Mouse (Mus musculus) hindbrain, embryonic 11.5 days (tissue): ENCODE data around the gene Crkl. TPM values are rescaled to one million over a fixed set of nuclear protein-coding genes. Genes with fewer than 3 reads are reported as not detected.

Experiments
- ATAC-seq: fragments of 200-750 bp; cut with Nextera tagmentation; 2 replicates; pipeline ENCODE4 v1.8.0; 2017; ENCODE audit warnings: mild to moderate bottlenecking, moderate TSS enrichment, moderate library complexity; ENCODE audit not compliant: low FRiP score
- DNase-seq: peaks from one replicate; pipeline ENCODE4 v3.0.0-alpha.2; 2015; ENCODE audit warnings: low spot score
- H3K27ac ChIP-seq: fragments of 300-500 bp; sonication (generic); 2 replicates; pipeline ENCODE4 v1.5.1; 2014; ENCODE audit warnings: mild to moderate bottlenecking, low read depth, low read length
- H3K27me3 ChIP-seq: fragments of 300-500 bp; sonication (generic); 2 replicates; pipeline ENCODE4 v1.6.1; 2014; ENCODE audit warnings: mild to moderate bottlenecking, low read length, moderate library complexity, mixed read lengths; ENCODE audit not compliant: control insufficient read depth, insufficient read depth
- H3K36me3 ChIP-seq: fragments of 300-500 bp; sonication (generic); 2 replicates; pipeline ENCODE4 v1.6.1; 2014; ENCODE audit warnings: mild to moderate bottlenecking, low read length, moderate library complexity, mixed read lengths; ENCODE audit not compliant: control insufficient read depth, insufficient read depth
- H3K4me1 ChIP-seq: fragments of 300-500 bp; sonication (generic); replicated peaks from 2 replicates; pipeline ENCODE4 v1.6.1; 2014; ENCODE audit warnings: low read length, mixed read lengths; ENCODE audit not compliant: control insufficient read depth, insufficient read depth
- H3K4me2 ChIP-seq: fragments of 300-500 bp; sonication (generic); replicated peaks from 2 replicates; pipeline ENCODE4 v1.6.1; 2014; ENCODE audit warnings: mild to moderate bottlenecking, low read depth, low read length
- H3K4me3 ChIP-seq: fragments of 300-500 bp; sonication (generic); 2 replicates; pipeline ENCODE4 v1.5.1; 2014; ENCODE audit warnings: low read depth, low read length
- H3K9ac ChIP-seq: fragments of 300-500 bp; sonication (generic); 2 replicates; pipeline ENCODE4 v1.6.1; 2014; ENCODE audit warnings: low read depth, low read length
- H3K9me3 ChIP-seq: fragments of 300-500 bp; sonication (generic); 2 replicates; pipeline ENCODE4 v1.6.1; 2016; ENCODE audit warnings: low read length; ENCODE audit not compliant: control insufficient read depth
- WGBS: fragments of 180-500 bp; shearing (Covaris S2); extraction: QIAGEN DNeasy Blood & Tissue Kit; methylation state at CpG from one replicate; pipeline ENCODE4 v1.1.7; 2014; 5-methylcytosine and 5-hydroxymethylcytosine counted together
- polyA plus RNA-seq: library from polyadenylated mRNA; unstranded; fragments of >200 nt; fragmentation: Nextera tagmentation; extraction: Ambion mirVana; gene quantifications from 2 replicates; pipeline ENCODE4 v1.2.1, GENCODE M21; 2014

Crkl gene
- 79.1 and 87.5 TPM in 2 replicates for polyA plus RNA-seq

DNA sequence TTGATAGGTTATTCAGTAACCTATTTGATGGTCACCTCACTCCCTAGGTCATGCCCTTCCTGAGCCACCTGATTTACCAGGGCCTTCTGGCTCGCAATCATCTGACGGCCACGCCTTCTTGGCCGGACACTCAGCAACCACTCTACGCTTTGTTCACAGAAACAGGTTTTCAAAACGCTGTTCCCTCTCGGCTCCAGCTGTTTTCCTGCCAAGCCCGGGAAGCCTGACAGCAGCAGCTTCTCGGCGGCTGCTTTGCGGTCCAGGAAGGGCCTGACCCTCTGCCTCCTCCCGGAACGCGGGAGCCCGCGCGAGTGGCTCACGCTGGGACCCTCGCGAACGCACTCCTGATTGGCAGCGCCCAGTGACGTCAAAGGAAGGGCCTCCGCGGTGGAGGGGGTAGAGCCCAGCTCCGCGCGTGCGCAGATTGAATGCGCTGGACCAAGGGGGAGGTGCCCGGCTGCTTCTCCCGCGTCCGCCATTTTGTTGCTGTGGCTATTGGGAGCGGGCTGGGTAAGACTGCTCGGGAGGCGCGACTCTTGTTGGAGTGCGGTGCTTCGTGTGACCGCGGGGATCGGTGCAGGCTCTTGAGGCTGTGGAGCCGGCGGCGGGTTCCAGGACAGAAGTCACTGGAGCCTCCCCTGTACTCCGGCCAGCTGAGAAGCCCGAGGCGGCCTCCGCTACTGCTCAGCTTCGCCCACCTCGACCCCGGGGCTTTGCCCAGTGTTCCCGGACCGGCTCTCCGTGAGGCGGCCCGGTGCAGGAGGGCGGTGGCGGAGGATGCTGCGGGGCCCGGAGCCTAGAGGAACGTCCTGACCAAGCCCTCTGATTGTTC lies at the start of gene Crkl:
TSS of gene Crkl (plus strand) at position 447 of the 832 bp plus-strand sequence.
- Histone ChIP-seq H3K4me2 (peak within 1 kb of the TSS; percentile 65), H3K4me1 (peaks cover 2% of the 10 kb centered on the region; the same call in 1 of the 2 replicates), H3K9me3 (no peaks in the 10 kb centered on the region), H3K4me3 (peak within 1 kb of the TSS; percentile 96), H3K27ac (peak within 1 kb of the TSS; percentile 92), H3K9ac (peak within 1 kb of the TSS; percentile 96), H3K36me3 (peaks cover 6% of the 10 kb centered on the region; the same call in 1 of the 2 replicates), H3K27me3 (no peaks in the 10 kb centered on the region)
- WGBS: under 1% methylated on average over 58 of the region's 63 CpGs
- ATAC-seq (peak; percentile 96), DNase-seq (peak; percentile 100)

GRCm38 (mm10) chr16:17402855-17403254 lies 48.9 kb upstream of the Crkl start:
- WGBS: 67% methylated on average over 1 of the region's 1 CpGs
- no peak overlapping the region for H3K4me3 ChIP-seq
- ATAC-seq (no peak), DNase-seq (peak; percentile 48)
- H3K4me2 ChIP-seq: no peak overlapping the region
- no peaks in the 10 kb centered on the region for H3K27me3 ChIP-seq
- H3K4me1 ChIP-seq: peaks cover 3% of the 10 kb centered on the region; the same call in 1 of the 2 replicates
- no peak overlapping the region for H3K9ac ChIP-seq
- no peak overlapping the region for H3K27ac ChIP-seq
- H3K36me3 ChIP-seq: no peaks in the 10 kb centered on the region
- H3K9me3 ChIP-seq: no peaks in the 10 kb centered on the region

DNA sequence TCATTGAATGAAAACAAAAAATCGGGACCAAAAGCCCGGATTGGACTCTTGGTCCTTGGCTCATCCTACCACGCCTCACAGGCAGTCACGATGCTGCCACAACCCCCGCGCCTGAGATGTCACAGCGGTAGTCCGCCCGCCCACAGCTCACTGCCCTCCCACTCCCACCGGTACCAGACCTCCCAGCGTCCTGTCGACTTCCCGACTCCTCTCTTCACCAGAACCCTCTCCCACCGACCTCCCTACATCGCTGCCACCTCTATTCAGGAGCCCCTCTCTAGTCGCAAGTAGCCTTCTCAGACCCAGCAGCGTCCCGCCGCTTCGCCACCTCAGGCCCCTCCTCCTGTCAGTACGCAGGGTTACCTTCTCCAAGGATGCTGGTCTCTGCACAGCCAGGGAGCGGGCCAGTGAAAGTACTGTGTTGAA lies 46.5 kb upstream of the Crkl start:
- peak overlapping the region; percentile 83 for H3K9ac ChIP-seq
- no peaks in the 10 kb centered on the region for H3K36me3 ChIP-seq
- H3K4me3 ChIP-seq: peak overlapping the region; percentile 81
- peak overlapping the region; percentile 78 for H3K27ac ChIP-seq
- H3K4me1 ChIP-seq: peaks cover 3% of the 10 kb centered on the region; the same call in 1 of the 2 replicates
- H3K27me3 ChIP-seq: no peaks in the 10 kb centered on the region
- ATAC-seq (peak; percentile 90), DNase-seq (peak; percentile 75)
- peak overlapping the region; percentile 70 for H3K4me2 ChIP-seq
- no peaks in the 10 kb centered on the region for H3K9me3 ChIP-seq
- 0% methylated on average over 21 of the region's 22 CpGs for WGBS

GRCm38 (mm10) chr16:17405736-17406443 lies 45.9 kb upstream of the Crkl start, which contains the start of the genes Snap29 and Pi4ka:
Snap29 (plus strand) TSS chr16:17405986.
Pi4ka (minus strand) TSS chr16:17406314.
- Histone ChIP-seq H3K36me3 (no peaks in the 10 kb centered on the region), H3K9ac (peak within 1 kb of the TSS; percentile 83), H3K27ac (peak within 1 kb of the TSS; percentile 78), H3K27me3 (no peaks in the 10 kb centered on the region), H3K4me2 (peak within 1 kb of the TSS; percentile 70), H3K4me1 (peaks cover 3% of the 10 kb centered on the region; the same call in 1 of the 2 replicates), H3K9me3 (no peaks in the 10 kb centered on the region), H3K4me3 (peak within 1 kb of the TSS; percentile 81)
- peak; percentile 100 for DNase-seq
- peak; percentile 98 for ATAC-seq
- 1% methylated on average over 52 of the region's 69 CpGs for WGBS

GRCm38 (mm10) chr16:17406512-17407231 lies 45.1 kb upstream of the Crkl start:
- WGBS: 40% methylated on average over 9 of the region's 9 CpGs
- H3K9me3 ChIP-seq: no peaks in the 10 kb centered on the region
- peak; percentile 4 for DNase-seq
- 0 out of 2 replicates have a peak overlapping the region, but pooled peaks have one; percentile 24 for H3K27ac ChIP-seq
- H3K4me3 ChIP-seq: peak overlapping the region; percentile 81
- H3K9ac ChIP-seq: peak overlapping the region; percentile 83
- H3K4me1 ChIP-seq: peaks cover 3% of the 10 kb centered on the region; the same call in 1 of the 2 replicates
- peak overlapping the region; percentile 70 for H3K4me2 ChIP-seq
- no peak for ATAC-seq
- no peaks in the 10 kb centered on the region for H3K36me3 ChIP-seq
- H3K27me3 ChIP-seq: no peaks in the 10 kb centered on the region

DNA sequence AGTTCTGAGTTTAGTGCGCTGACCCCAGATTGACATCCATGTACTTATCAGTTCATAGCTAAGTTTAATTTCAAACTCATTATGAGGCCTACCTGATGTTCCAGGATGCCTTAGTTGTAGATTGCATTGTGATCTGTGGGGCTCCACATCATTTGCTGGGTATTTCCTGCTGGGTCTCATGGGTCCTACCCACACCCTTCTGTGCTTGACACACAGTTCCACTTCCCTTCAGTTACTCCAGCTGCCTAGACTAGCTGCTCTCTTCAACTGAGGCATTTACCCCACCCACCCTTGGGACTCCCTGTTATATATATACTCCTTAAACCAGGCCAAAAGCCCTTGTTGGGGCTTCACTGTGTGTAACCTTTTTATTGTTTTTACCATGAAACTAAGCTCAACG lies 42.7 kb upstream of the Crkl start:
- no peak overlapping the region for H3K9ac ChIP-seq
- 94% methylated on average over 2 of the region's 2 CpGs for WGBS
- H3K36me3 ChIP-seq: no peaks in the 10 kb centered on the region
- H3K27me3 ChIP-seq: no peaks in the 10 kb centered on the region
- H3K4me3 ChIP-seq: no peak overlapping the region
- H3K4me1 ChIP-seq: peaks cover 3% of the 10 kb centered on the region; the same call in 1 of the 2 replicates
- no peaks in the 10 kb centered on the region for H3K9me3 ChIP-seq
- no peak overlapping the region for H3K27ac ChIP-seq
- DNase-seq: no peak
- H3K4me2 ChIP-seq: no peak overlapping the region
- ATAC-seq: no peak

DNA sequence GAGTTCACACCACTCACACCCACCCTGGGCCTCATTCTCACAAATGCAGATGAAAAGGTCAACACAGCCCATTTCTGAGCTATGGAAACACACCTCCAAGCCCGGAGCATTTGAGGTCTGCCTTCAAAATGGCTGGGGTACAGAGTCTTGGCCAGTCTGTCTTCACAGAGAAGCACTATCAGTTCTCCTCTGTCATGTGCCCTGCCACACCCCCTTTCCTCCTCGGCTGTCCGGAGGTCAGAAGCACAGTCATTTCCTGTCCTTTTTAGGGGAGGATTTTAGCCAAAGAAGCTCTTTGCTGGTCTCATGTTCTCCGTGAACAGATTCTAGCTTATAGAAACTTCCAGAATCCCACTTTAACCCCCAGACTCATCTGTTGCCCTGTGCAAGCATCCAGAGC lies 41.6 kb upstream of the Crkl start:
- Histone ChIP-seq H3K36me3 (no peaks in the 10 kb centered on the region), H3K9ac (no peak overlapping the region), H3K27ac (no peak overlapping the region), H3K4me2 (no peak overlapping the region), H3K27me3 (no peaks in the 10 kb centered on the region), H3K4me1 (0 out of 2 replicates have a peak, but pooled peaks cover 3% of the 10 kb centered on the region), H3K9me3 (no peaks in the 10 kb centered on the region), H3K4me3 (no peak overlapping the region)
- ATAC-seq (no peak), DNase-seq (no peak)
- WGBS: 69% methylated on average over 4 of the region's 4 CpGs

- DNase-seq (no peak), ATAC-seq (no peak)
- Histone ChIP-seq H3K4me2 (no peak overlapping the region), H3K27ac (no peak overlapping the region), H3K9ac (no peak overlapping the region), H3K9me3 (no peaks in the 10 kb centered on the region), H3K4me3 (no peak overlapping the region), H3K4me1 (no peaks in the 10 kb centered on the region), H3K27me3 (no peaks in the 10 kb centered on the region), H3K36me3 (no peaks in the 10 kb centered on the region)
- 76% methylated on average over 3 of the region's 3 CpGs for WGBS
These were observed 28.8 kb upstream of the Crkl start for GRCm38 (mm10) chr16:17423021-17423420.
